8 mouse cellular contexts compared by ENCODE assay signal in the genomic region with DNA sequence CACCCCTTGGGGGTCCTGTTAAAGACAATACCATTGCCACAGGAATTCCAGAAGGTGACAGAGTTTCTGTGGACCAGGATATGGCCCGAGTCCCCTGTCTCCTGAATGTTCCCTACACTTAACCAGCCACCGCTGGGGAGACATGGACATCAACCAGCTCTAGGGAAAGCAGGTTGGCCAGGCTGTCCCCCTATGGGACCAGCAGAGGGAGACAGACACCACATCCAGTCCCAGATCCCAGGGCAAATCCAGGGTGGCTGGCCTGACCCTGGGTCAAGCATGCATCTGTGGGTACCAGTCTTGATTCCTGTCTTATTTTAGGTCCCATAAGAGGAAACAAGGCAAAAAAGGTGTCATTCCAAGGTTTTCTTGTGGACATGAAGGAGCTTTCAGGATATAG. TPM values are rescaled to one million over a fixed set of nuclear protein-coding genes. Genes with fewer than 3 reads are reported as not detected.
A peak's percentile ranks its signal among the peaks of the same experiment; 100 is the strongest.
DNase-seq lines count a peak whose midpoint lies in the region; ATAC-seq and TF ChIP-seq lines count a peak whose summit lies in the region.

No protein-coding gene starts in this region.

- no peak for ATAC-seq in midbrain, embryonic 15.5 days (replicated peaks)
- ATAC-seq in erythroblast, adult 5-6 weeks (replicated peaks; ENCODE audit: low FRiP score, poor library complexity, severe bottlenecking): peak; percentile 41
- ATAC-seq in megakaryocyte, adult 5-6 weeks (ENCODE audit: poor library complexity, severe bottlenecking): peak; percentile 86
- ATAC-seq in stomach, postnatal 0 days (ENCODE audit: low FRiP score, low TSS enrichment): peak; percentile 69; the same call in 1 of the 2 replicates

- H3K4me1 ChIP-seq in midbrain, embryonic 10.5 days: peaks cover 17% of the 10 kb centered on the region
- peaks cover 5% of the 10 kb centered on the region for H3K4me1 ChIP-seq in midbrain, embryonic 15.5 days
- peaks cover 22% of the 10 kb centered on the region for H3K4me1 ChIP-seq in bone marrow macrophage, adult 2 months (ENCODE audit: control insufficient read depth, insufficient read depth, low read length)
- H3K4me1 ChIP-seq in stomach, postnatal 0 days (replicated peaks; ENCODE audit: control insufficient read depth, insufficient read depth): no peaks in the 10 kb centered on the region

- H3K9me3 ChIP-seq in midbrain, embryonic 10.5 days (replicated peaks): no peaks in the 10 kb centered on the region
- H3K9me3 ChIP-seq in midbrain, embryonic 15.5 days: no peaks in the 10 kb centered on the region
- no peaks in the 10 kb centered on the region for H3K9me3 ChIP-seq in stomach, postnatal 0 days (ENCODE audit: control insufficient read depth, low read length)

- peak; percentile 83 for TF ChIP-seq CTCF in bone marrow macrophage, adult 2 months (IDR thresholded peaks at IDR 0.05; ENCODE audit: low read depth, low read length)
- TF ChIP-seq CTCF in stomach, postnatal 0 days (IDR thresholded peaks at IDR 0.05; ENCODE audit: low read depth): peak; percentile 99

- TF ChIP-seq POLR2A in bone marrow macrophage, adult 2 months (IDR thresholded peaks at IDR 0.05; ENCODE audit: borderline replicate concordance, low read depth, low read length): no peak

- TF ChIP-seq EP300 in stomach, postnatal 0 days (optimal IDR thresholded peaks at IDR 0.05): no peak

- no peak overlapping the region for H3K4me2 ChIP-seq in midbrain, embryonic 15.5 days
- H3K4me2 ChIP-seq in stomach, postnatal 0 days (replicated peaks; ENCODE audit: low read depth): no peak overlapping the region

- H3K36me3 ChIP-seq in midbrain, embryonic 10.5 days: no peaks in the 10 kb centered on the region
- no peaks in the 10 kb centered on the region for H3K36me3 ChIP-seq in midbrain, embryonic 15.5 days (replicated peaks)
- no peaks in the 10 kb centered on the region for H3K36me3 ChIP-seq in stomach, postnatal 0 days (ENCODE audit: control insufficient read depth, insufficient read depth, low read length)

- H3K9ac ChIP-seq in midbrain, embryonic 15.5 days: no peak overlapping the region
- no peak overlapping the region for H3K9ac ChIP-seq in stomach, postnatal 0 days (ENCODE audit: low read length)

- peak; percentile 75 for DNase-seq in midbrain, embryonic 10.5 days (ENCODE audit: low spot score)
- DNase-seq in heart, postnatal 4 days: peak; percentile 83
- DNase-seq in layer of hippocampus, postnatal 14 days (ENCODE audit: low spot score in 2 of 2): peak; percentile 53 to 60
- DNase-seq in stomach, postnatal 0 days (ENCODE audit: low spot score): peak; percentile 85

- H3K27me3 ChIP-seq in midbrain, embryonic 10.5 days (ENCODE audit: low read depth, poor library complexity, severe bottlenecking): peaks cover 76% of the 10 kb centered on the region
- peaks cover 10% of the 10 kb centered on the region for H3K27me3 ChIP-seq in midbrain, embryonic 15.5 days (replicated peaks)
- H3K27me3 ChIP-seq in stomach, postnatal 0 days (ENCODE audit: control insufficient read depth, insufficient read depth, low read length): no peaks in the 10 kb centered on the region; the same call in 1 of the 2 replicates

- H3K4me3 ChIP-seq in midbrain, embryonic 10.5 days: no peak overlapping the region
- H3K4me3 ChIP-seq in midbrain, embryonic 15.5 days: no peak overlapping the region
- no peak overlapping the region for H3K4me3 ChIP-seq in bone marrow macrophage, adult 2 months (ENCODE audit: insufficient read depth, low read length)
- H3K4me3 ChIP-seq in stomach, postnatal 0 days (ENCODE audit: low read depth, low read length): no peak overlapping the region

- no peak overlapping the region for H3K27ac ChIP-seq in midbrain, embryonic 10.5 days (replicated peaks)
- no peak overlapping the region for H3K27ac ChIP-seq in midbrain, embryonic 15.5 days
- H3K27ac ChIP-seq in bone marrow macrophage, adult 2 months (ENCODE audit: insufficient read depth, low read depth, low read length): no peak overlapping the region
- H3K27ac ChIP-seq in stomach, postnatal 0 days (replicated peaks): no peak overlapping the region

- 5% methylated on average over 2 of the region's 2 CpGs for WGBS in midbrain, embryonic 10.5 days
- WGBS in midbrain, embryonic 15.5 days: 0% methylated on average over 2 of the region's 2 CpGs
- 0% methylated on average over 2 of the region's 2 CpGs for WGBS in stomach, postnatal 0 days

RNA-seq across cellular contexts. Expression of a gene that starts 5.5 kb away (rescaled TPM):
- polyA plus RNA-seq in midbrain, embryonic 10.5 days (2016; fragmentation: Nextera tagmentation; extraction: Ambion mirVana): 58.9 and 60.3 TPM in 2 replicates
- 23.7 and 24.9 TPM in 2 replicates for polyA plus RNA-seq in midbrain, embryonic 15.5 days (2015; fragmentation: Nextera tagmentation; extraction: Ambion mirVana)
- polyA plus RNA-seq in bone marrow macrophage, adult 2 months (2012; ENCODE audit: insufficient read depth, insufficient read length, missing spikeins): 25.1 and 27.2 TPM in 2 replicates
- 12.7 and 23.2 TPM in 2 replicates for total RNA-seq in erythroblast, adult 5-6 weeks (2015; ENCODE audit: low replicate concordance)
- total RNA-seq in erythroblast, adult 5-6 weeks (2017; ENCODE audit: low replicate concordance): 9.1 and 15.7 TPM in 2 replicates
- total RNA-seq in heart, postnatal 4 days (2021): 1 to 10 TPM; 8.3 to 8.4 TPM
- total RNA-seq in layer of hippocampus, postnatal 14 days (2021): 1 to 10 TPM; 6.6 to 6.7 TPM
- 32.8 and 36.7 TPM in 2 replicates for total RNA-seq in megakaryocyte, adult 5-6 weeks (2015)
- total RNA-seq in megakaryocyte, adult 5-6 weeks (2017): 21.4 and 22.8 TPM in 2 replicates
- 11.0 and 11.3 TPM in 2 replicates for polyA plus RNA-seq in stomach, postnatal 0 days (2015; fragmentation: Nextera tagmentation; extraction: Ambion mirVana)

RNA-seq across cellular contexts. Expression of a gene that starts 7.1 kb away (rescaled TPM):
- polyA plus RNA-seq in midbrain, embryonic 10.5 days (2016; fragmentation: Nextera tagmentation; extraction: Ambion mirVana): 0.65 and 0.74 TPM in 2 replicates
- polyA plus RNA-seq in midbrain, embryonic 15.5 days (2015; fragmentation: Nextera tagmentation; extraction: Ambion mirVana): 0.79 and 0.88 TPM in 2 replicates
- polyA plus RNA-seq in bone marrow macrophage, adult 2 months (2012; ENCODE audit: insufficient read depth, insufficient read length, missing spikeins): 0.40 and 0.56 TPM in 2 replicates
- total RNA-seq in erythroblast, adult 5-6 weeks (2015; ENCODE audit: low replicate concordance): 0.38 TPM in 1 of 2 replicates, not detected in the other
- not detected in 2 replicates for total RNA-seq in erythroblast, adult 5-6 weeks (2017; ENCODE audit: low replicate concordance)
- total RNA-seq in heart, postnatal 4 days (2021): 1 to 10 TPM; 2.1 to 2.7 TPM
- total RNA-seq in layer of hippocampus, postnatal 14 days (2021): under 1 TPM; 0.88 to 0.90 TPM
- 1.4 and 2.9 TPM in 2 replicates for total RNA-seq in megakaryocyte, adult 5-6 weeks (2015)
- 0.40 and 2.2 TPM in 2 replicates for total RNA-seq in megakaryocyte, adult 5-6 weeks (2017)
- 3.2 and 3.6 TPM in 2 replicates for polyA plus RNA-seq in stomach, postnatal 0 days (2015; fragmentation: Nextera tagmentation; extraction: Ambion mirVana)

RNA-seq across cellular contexts. Expression of a gene that starts 7.2 kb away (rescaled TPM):
- not detected in 2 replicates for polyA plus RNA-seq in midbrain, embryonic 10.5 days (2016; fragmentation: Nextera tagmentation; extraction: Ambion mirVana)
- polyA plus RNA-seq in midbrain, embryonic 15.5 days (2015; fragmentation: Nextera tagmentation; extraction: Ambion mirVana): not detected in 2 replicates
- not detected in 2 replicates for polyA plus RNA-seq in bone marrow macrophage, adult 2 months (2012; ENCODE audit: insufficient read depth, insufficient read length, missing spikeins)
- total RNA-seq in erythroblast, adult 5-6 weeks (2015; ENCODE audit: low replicate concordance): not detected in 2 replicates
- not detected in 2 replicates for total RNA-seq in erythroblast, adult 5-6 weeks (2017; ENCODE audit: low replicate concordance)
- not detected for total RNA-seq in heart, postnatal 4 days (2021)
- total RNA-seq in layer of hippocampus, postnatal 14 days (2021): not detected
- not detected in 2 replicates for total RNA-seq in megakaryocyte, adult 5-6 weeks (2015)
- not detected in 2 replicates for total RNA-seq in megakaryocyte, adult 5-6 weeks (2017)
- polyA plus RNA-seq in stomach, postnatal 0 days (2015; fragmentation: Nextera tagmentation; extraction: Ambion mirVana): not detected in 2 replicates

RNA-seq across cellular contexts. Expression of a gene that starts 15.1 kb away (rescaled TPM):
- polyA plus RNA-seq in midbrain, embryonic 10.5 days (2016; fragmentation: Nextera tagmentation; extraction: Ambion mirVana): 1,003 and 1,059 TPM in 2 replicates
- polyA plus RNA-seq in midbrain, embryonic 15.5 days (2015; fragmentation: Nextera tagmentation; extraction: Ambion mirVana): 537 and 571 TPM in 2 replicates
- polyA plus RNA-seq in bone marrow macrophage, adult 2 months (2012; ENCODE audit: insufficient read depth, insufficient read length, missing spikeins): 299 and 331 TPM in 2 replicates
- 100 and 139 TPM in 2 replicates for total RNA-seq in erythroblast, adult 5-6 weeks (2015; ENCODE audit: low replicate concordance)
- total RNA-seq in erythroblast, adult 5-6 weeks (2017; ENCODE audit: low replicate concordance): 131 and 151 TPM in 2 replicates
- total RNA-seq in heart, postnatal 4 days (2021): 100 to 1,000 TPM; 481 to 484 TPM
- total RNA-seq in layer of hippocampus, postnatal 14 days (2021): 100 to 1,000 TPM; 281 TPM
- total RNA-seq in megakaryocyte, adult 5-6 weeks (2015): 496 and 536 TPM in 2 replicates
- 639 and 705 TPM in 2 replicates for total RNA-seq in megakaryocyte, adult 5-6 weeks (2017)
- polyA plus RNA-seq in stomach, postnatal 0 days (2015; fragmentation: Nextera tagmentation; extraction: Ambion mirVana): 497 and 506 TPM in 2 replicates

RNA-seq across cellular contexts. Expression of a gene that starts 15.9 kb away (rescaled TPM):
- 0.85 and 1.2 TPM in 2 replicates for polyA plus RNA-seq in midbrain, embryonic 10.5 days (2016; fragmentation: Nextera tagmentation; extraction: Ambion mirVana)
- polyA plus RNA-seq in midbrain, embryonic 15.5 days (2015; fragmentation: Nextera tagmentation; extraction: Ambion mirVana): 0.38 and 0.93 TPM in 2 replicates
- polyA plus RNA-seq in bone marrow macrophage, adult 2 months (2012; ENCODE audit: insufficient read depth, insufficient read length, missing spikeins): 0.77 and 0.83 TPM in 2 replicates
- 8.8 and 25.7 TPM in 2 replicates for total RNA-seq in erythroblast, adult 5-6 weeks (2015; ENCODE audit: low replicate concordance)
- 5.8 and 11.3 TPM in 2 replicates for total RNA-seq in erythroblast, adult 5-6 weeks (2017; ENCODE audit: low replicate concordance)
- total RNA-seq in heart, postnatal 4 days (2021): 1 to 10 TPM; 2.0 to 2.1 TPM
- total RNA-seq in layer of hippocampus, postnatal 14 days (2021): 1 to 10 TPM in 1 of 2 experiments, under 1 TPM in 1; 0.74 to 1.8 TPM
- 52.8 and 59.9 TPM in 2 replicates for total RNA-seq in megakaryocyte, adult 5-6 weeks (2015)
- 21.5 and 33.5 TPM in 2 replicates for total RNA-seq in megakaryocyte, adult 5-6 weeks (2017)
- 2.3 and 2.9 TPM in 2 replicates for polyA plus RNA-seq in stomach, postnatal 0 days (2015; fragmentation: Nextera tagmentation; extraction: Ambion mirVana)
